Mouse (Mus musculus) hindbrain, embryonic 16.5 days (tissue): ENCODE data around the gene Acy3. TPM values are rescaled to one million over a fixed set of nuclear protein-coding genes. Genes with fewer than 3 reads are reported as not detected.

ENCODE experiments used
- ATAC-seq: fragments of 200-750 bp; cut with Nextera tagmentation; 2 replicates; pipeline ENCODE4 v1.8.0; 2017; ENCODE audit warnings: moderate TSS enrichment, moderate library complexity
- H3K27ac ChIP-seq: fragments of 300-500 bp; sonication (generic); 2 replicates; pipeline ENCODE4 v1.5.1; 2014; ENCODE audit warnings: low read depth, mild to moderate bottlenecking, control low read depth, low read length, moderate library complexity
- H3K27me3 ChIP-seq: fragments of 300-500 bp; sonication (generic); replicated peaks from 2 replicates; pipeline ENCODE4 v1.6.1; 2014; ENCODE audit warnings: low read length; ENCODE audit not compliant: control insufficient read depth, insufficient read depth
- H3K36me3 ChIP-seq: fragments of 300-500 bp; sonication (generic); 2 replicates; pipeline ENCODE4 v1.6.1; 2014; ENCODE audit warnings: mild to moderate bottlenecking, low read length, moderate library complexity, mixed read lengths; ENCODE audit not compliant: control insufficient read depth, insufficient read depth
- H3K4me1 ChIP-seq: fragments of 300-500 bp; sonication (generic); 2 replicates; pipeline ENCODE4 v1.6.1; 2014; ENCODE audit warnings: low read depth, low read length; ENCODE audit not compliant: control insufficient read depth, insufficient read depth
- H3K4me2 ChIP-seq: fragments of 300-500 bp; sonication (generic); 2 replicates; pipeline ENCODE4 v1.6.1; 2014; ENCODE audit warnings: mild to moderate bottlenecking, low read length, control low read depth, moderate library complexity
- H3K4me3 ChIP-seq: fragments of 300-500 bp; sonication (generic); 2 replicates; pipeline ENCODE4 v1.5.1; 2014; ENCODE audit warnings: mild to moderate bottlenecking, low read length, control low read depth, moderate library complexity
- H3K9ac ChIP-seq: fragments of 300-500 bp; sonication (generic); 2 replicates; pipeline ENCODE4 v1.6.1; 2014; ENCODE audit warnings: low read depth, mild to moderate bottlenecking, control low read depth, low read length, moderate library complexity
- H3K9me3 ChIP-seq: fragments of 300-500 bp; sonication (generic); 2 replicates; pipeline ENCODE4 v1.6.1; 2014; ENCODE audit warnings: mild to moderate bottlenecking, low read length, moderate library complexity; ENCODE audit not compliant: control insufficient read depth
- WGBS: fragments of 180-500 bp; shearing (Covaris S2); extraction: QIAGEN DNeasy Blood & Tissue Kit; methylation state at CpG from one replicate; pipeline ENCODE4 v1.1.7; 2014; 5-methylcytosine and 5-hydroxymethylcytosine counted together
- polyA plus RNA-seq: library from polyadenylated mRNA; unstranded; fragments of >200 nt; fragmentation: Nextera tagmentation; extraction: Ambion mirVana; gene quantifications from 2 replicates; pipeline ENCODE4 v1.2.1, GENCODE M21; 2015

The Acy3 gene
- polyA plus RNA-seq, 1 experiment from 2014 or later: 3.1 TPM

DNA sequence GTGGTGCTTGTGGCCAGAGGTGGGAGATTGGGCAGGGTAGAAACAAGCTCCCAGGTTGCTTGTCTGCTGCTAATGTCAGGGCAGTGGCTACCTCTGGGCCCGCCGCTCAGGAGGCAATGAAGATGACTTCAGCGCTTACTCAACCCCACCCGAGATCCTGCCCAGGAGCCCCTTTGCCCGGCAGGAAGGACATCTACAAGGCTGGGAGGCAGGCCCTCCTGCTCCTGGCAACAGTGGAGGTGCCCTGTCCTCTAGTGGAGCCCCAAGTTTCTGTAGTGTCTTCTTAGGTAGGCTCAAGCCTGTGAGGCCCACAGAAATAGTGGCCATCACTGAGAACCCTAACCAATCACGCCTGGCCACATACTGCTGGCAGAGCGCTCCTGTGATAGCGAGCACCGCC lies 18.7 kb downstream of the Acy3 start:
- H3K9me3 ChIP-seq: no peaks in the 10 kb centered on the region
- H3K27ac ChIP-seq: no peak overlapping the region
- 86% methylated on average over 9 of the region's 9 CpGs for WGBS
- peaks cover 9% of the 10 kb centered on the region for H3K4me1 ChIP-seq
- no peak for ATAC-seq
- no peak overlapping the region for H3K4me3 ChIP-seq
- H3K27me3 ChIP-seq: no peaks in the 10 kb centered on the region
- H3K4me2 ChIP-seq: no peak overlapping the region
- H3K36me3 ChIP-seq: peaks cover 15% of the 10 kb centered on the region
- no peak overlapping the region for H3K9ac ChIP-seq

DNA sequence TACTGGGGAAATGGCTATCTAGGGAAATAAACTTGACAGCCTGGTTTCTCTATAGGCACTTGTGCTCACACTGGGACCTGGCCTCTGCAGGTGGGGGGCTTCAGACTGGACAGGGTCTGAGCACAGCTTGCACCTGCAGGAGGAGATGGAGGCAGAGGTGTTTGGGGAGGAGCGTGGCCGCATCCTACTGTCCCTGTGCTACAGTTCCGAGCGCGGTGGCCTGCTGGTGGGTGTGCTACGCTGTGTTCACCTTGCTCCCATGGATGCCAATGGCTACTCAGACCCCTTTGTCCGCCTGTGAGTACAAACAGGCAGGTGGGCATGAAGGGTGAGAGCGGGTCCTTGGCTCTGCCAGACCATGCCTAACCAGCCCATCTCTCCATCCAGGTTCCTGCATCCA lies 19.6 kb downstream of the Acy3 start:
- no peak overlapping the region for H3K4me3 ChIP-seq
- no peaks in the 10 kb centered on the region for H3K27me3 ChIP-seq
- no peak overlapping the region for H3K27ac ChIP-seq
- H3K36me3 ChIP-seq: peaks cover 15% of the 10 kb centered on the region
- peaks cover 8% of the 10 kb centered on the region for H3K4me1 ChIP-seq
- no peaks in the 10 kb centered on the region for H3K9me3 ChIP-seq
- ATAC-seq: no peak
- 88% methylated on average over 8 of the region's 8 CpGs for WGBS
- H3K4me2 ChIP-seq: no peak overlapping the region
- no peak overlapping the region for H3K9ac ChIP-seq

DNA sequence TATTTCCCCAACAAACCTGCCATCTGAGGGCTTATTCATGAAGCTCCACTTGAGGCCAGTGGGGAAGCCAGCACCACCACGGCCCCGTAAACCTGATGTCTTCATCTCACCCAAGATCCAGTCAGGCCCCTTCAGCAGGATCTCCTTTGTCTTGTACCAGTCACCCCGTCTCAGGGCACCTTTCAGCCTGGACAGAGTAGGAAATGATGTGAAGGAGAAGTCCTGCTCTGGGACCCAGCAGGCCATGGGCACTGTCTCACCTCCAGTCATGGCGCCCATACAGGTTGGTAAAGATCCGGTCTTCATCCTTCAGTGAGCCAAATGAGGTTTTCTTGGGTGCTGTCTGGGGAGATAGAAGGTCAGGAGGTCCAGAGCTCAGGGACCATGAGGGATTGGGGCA lies 24.7 kb downstream of the Acy3 start:
- ATAC-seq: no peak
- Histone ChIP-seq H3K9ac (no peak overlapping the region), H3K9me3 (no peaks in the 10 kb centered on the region), H3K27me3 (no peaks in the 10 kb centered on the region), H3K4me1 (peaks cover 12% of the 10 kb centered on the region), H3K27ac (no peak overlapping the region), H3K36me3 (peaks cover 11% of the 10 kb centered on the region), H3K4me2 (no peak overlapping the region), H3K4me3 (no peak overlapping the region)
- 93% methylated on average over 5 of the region's 5 CpGs for WGBS

DNA sequence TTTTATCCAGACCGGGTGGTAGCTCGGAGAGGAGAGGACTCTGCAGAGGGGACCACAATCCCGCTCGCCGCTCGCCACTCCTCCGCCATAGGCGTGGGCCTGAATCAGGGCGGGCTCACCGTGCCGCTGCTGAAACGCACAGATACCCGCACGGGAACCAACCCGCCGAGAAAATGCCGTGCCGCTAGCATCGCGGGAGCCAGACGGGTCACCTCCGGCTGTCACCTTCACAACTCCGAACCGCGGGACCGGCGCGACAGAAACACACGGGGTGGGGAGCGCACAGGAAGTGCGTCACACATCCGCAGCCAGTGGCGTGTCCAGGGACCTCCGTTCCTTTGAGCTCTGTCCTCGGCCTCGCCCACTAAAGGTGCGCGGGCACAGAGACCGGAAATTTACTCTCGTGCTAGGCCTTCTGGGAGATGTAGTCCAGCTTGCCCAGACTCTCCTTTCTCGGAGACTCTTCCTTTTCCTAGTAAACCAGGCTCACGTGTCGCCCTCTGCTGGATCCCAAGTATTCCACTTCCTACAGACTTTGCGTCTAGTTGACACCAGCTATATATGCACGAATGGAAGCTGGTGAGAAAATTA lies 26.2 kb downstream of the Acy3 start, which contains the start of gene Ndufv1:
Ndufv1 (minus strand) TSS at position 375 of the 591 bp plus-strand sequence.
- H3K4me1 ChIP-seq: peaks cover 12% of the 10 kb centered on the region

DNA sequence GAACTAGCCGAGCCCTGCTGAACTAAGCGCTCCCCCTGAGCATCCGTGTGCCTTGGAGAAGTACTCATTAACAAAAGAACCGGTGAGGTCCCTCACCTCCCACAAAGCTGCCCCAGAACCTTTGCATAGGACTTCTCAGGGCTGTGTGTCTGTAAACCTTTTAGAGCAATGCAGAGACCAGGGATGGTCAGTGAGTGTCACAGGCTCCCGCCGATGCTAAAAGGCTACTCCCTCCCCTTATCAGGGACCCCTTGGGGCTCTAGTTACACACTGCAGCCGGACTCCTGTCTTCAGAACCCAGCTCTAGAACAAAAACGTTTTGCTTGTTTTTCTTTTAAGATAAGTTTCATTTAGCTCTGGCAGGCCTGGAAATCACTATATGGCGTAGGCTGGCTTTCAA lies 26.7 kb downstream of the Acy3 start:
- H3K27me3 ChIP-seq: no peaks in the 10 kb centered on the region
- H3K36me3 ChIP-seq: peaks cover 6% of the 10 kb centered on the region
- ATAC-seq: no peak
- peak overlapping the region; percentile 58 for H3K4me3 ChIP-seq
- H3K9me3 ChIP-seq: no peaks in the 10 kb centered on the region
- peaks cover 12% of the 10 kb centered on the region for H3K4me1 ChIP-seq
- H3K9ac ChIP-seq: peak overlapping the region; percentile 47
- 21% methylated on average over 9 of the region's 9 CpGs for WGBS
- H3K4me2 ChIP-seq: peak overlapping the region; percentile 59
- H3K27ac ChIP-seq: no peak overlapping the region

More for the DNA sequence above, 26.2 kb downstream of the Acy3 start, which contains the start of gene Ndufv1:
- peak within 1 kb of the TSS; percentile 58 for H3K4me3 ChIP-seq
- peak within 1 kb of the TSS; percentile 59 for H3K4me2 ChIP-seq
- under 1% methylated on average over 45 of the region's 45 CpGs for WGBS
- peak within 1 kb of the TSS; percentile 75 for H3K27ac ChIP-seq
- no peaks in the 10 kb centered on the region for H3K27me3 ChIP-seq
- peaks cover 9% of the 10 kb centered on the region for H3K36me3 ChIP-seq
- ATAC-seq: peak; percentile 99
- no peaks in the 10 kb centered on the region for H3K9me3 ChIP-seq
- peak within 1 kb of the TSS; percentile 74 for H3K9ac ChIP-seq

DNA sequence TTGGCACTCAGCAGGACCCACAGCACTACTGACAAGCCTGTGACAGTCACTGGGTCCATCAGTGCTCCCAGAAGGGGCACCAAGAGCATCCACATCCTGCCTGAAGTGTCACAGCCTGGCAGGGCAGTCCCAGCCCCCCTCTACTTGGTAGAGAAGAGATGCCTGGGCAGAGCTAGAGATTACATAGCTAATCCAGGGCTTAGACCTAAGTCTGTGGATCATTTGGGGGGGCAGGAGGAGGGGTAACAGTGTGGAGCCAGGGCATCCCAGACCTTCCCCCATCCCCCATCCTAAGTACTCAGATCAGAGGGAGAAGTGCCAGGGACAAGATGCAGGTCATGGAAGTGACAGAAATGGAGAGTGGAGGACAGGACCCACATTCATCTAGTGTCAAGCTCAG lies 28.4 kb downstream of the Acy3 start:
- no peak overlapping the region for H3K4me2 ChIP-seq
- H3K9me3 ChIP-seq: no peaks in the 10 kb centered on the region
- H3K4me3 ChIP-seq: no peak overlapping the region
- no peak overlapping the region for H3K27ac ChIP-seq
- H3K4me1 ChIP-seq: peaks cover 12% of the 10 kb centered on the region
- no peak for ATAC-seq
- H3K36me3 ChIP-seq: no peaks in the 10 kb centered on the region
- H3K27me3 ChIP-seq: no peaks in the 10 kb centered on the region
- H3K9ac ChIP-seq: no peak overlapping the region

DNA sequence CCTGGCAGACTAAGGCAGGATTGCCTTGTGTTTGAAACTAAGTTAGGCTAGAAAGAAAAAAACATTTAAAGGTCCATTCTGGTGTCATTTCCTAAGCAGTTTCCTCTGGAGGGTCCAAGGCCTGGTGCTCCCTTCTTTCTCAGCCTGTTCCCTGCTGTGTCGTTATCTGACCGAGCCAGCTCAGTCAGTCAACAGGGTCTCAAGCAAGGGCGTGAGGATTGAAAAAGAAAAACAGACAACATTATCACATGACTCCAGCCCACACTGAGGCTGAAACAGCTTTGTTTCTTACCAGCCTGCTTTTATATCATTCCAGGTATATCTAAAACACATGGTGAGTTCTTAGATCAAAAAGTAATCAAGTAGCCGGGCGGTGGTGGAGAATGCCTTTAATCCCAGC lies 29.3 kb downstream of the Acy3 start:
- no peak overlapping the region for H3K9ac ChIP-seq
- H3K4me1 ChIP-seq: peaks cover 12% of the 10 kb centered on the region
- H3K4me2 ChIP-seq: no peak overlapping the region
- 63% methylated on average over 5 of the region's 5 CpGs for WGBS
- H3K36me3 ChIP-seq: no peaks in the 10 kb centered on the region
- H3K27ac ChIP-seq: no peak overlapping the region
- H3K4me3 ChIP-seq: no peak overlapping the region
- no peaks in the 10 kb centered on the region for H3K27me3 ChIP-seq
- no peak for ATAC-seq
- H3K9me3 ChIP-seq: no peaks in the 10 kb centered on the region

DNA sequence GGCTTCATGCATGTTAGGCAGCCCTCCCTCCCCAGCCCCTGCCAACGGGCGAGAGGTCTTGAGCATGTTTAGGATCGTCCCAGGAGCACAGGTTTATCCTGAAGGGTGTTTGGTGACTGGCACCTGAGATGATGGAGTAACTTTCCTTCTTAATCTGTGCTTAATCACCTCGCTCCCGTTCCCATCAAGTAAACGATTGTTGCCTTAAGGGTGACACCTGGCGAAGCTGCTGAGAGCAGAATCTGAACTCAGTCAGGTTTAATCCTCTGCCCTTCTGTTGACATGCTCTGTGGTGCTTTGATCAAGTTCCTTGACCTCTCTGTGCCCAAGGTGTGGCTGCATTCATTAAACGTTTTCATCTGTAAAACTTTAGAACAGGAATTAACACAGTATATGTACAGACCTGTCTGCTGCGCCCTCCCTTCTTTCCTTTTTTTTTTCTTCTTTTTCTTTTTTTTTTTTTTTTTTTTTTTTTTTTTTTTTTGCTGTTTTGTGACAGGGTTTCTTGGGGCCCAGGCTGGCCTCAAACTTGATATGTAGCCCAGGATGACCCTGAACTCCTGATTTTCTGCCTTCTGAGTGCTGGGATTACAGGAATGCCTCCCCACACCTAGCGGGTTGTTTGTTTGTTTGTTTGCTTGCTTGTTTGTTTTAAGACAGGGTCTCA lies 31.7 kb downstream of the Acy3 start:
- Histone ChIP-seq H3K4me2 (no peak overlapping the region), H3K9me3 (no peaks in the 10 kb centered on the region), H3K27ac (no peak overlapping the region), H3K4me3 (no peak overlapping the region), H3K9ac (no peak overlapping the region), H3K4me1 (no peaks in the 10 kb centered on the region; the same call in 1 of the 2 replicates), H3K36me3 (no peaks in the 10 kb centered on the region), H3K27me3 (no peaks in the 10 kb centered on the region)
- ATAC-seq: no peak
- WGBS: 74% methylated on average over 10 of the region's 10 CpGs

DNA sequence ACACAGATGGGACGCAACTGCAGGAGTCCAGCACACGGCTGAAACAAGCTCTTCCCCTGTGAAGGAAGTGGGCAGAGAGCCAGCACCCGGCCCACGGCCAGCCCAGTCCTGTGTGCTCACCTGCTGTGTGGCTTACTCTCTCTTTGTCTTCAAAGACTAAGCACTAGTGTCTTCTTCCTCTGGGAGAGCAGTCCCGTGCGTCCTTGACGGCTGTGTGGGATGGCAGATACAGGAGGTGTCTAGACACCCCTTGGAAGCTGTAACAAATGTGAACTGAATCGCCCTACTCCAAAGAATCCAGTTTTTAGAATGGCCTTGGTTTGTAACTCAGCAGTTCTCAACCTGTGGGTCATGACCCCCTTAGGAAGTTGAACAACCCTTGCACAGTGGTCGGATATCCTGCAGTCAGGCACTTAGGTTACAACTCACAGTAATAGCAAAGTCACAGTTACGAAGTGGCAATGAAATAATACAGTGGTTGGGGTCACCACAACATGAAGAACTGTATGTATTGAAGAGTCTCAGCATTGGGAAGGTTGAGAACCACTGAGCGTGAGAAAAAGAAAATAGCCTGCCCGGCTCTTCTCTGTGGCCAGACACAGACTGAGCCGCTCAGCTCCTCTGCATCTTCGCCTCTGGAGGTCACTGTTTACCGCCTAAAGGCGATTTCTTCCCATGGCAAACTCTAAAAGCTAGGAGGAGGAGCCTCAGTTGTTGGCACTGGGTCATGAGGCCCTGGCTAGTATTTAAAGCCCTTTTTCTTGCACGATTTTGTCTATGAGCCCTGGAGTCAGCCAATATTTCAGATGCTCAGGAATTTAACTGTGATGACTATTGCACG lies 32.6 kb downstream of the Acy3 start:
- Histone ChIP-seq H3K9ac (no peak overlapping the region; the same call in 1 of the 2 replicates), H3K4me2 (no peak overlapping the region), H3K36me3 (no peaks in the 10 kb centered on the region), H3K27ac (no peak overlapping the region), H3K27me3 (no peaks in the 10 kb centered on the region), H3K9me3 (no peaks in the 10 kb centered on the region), H3K4me3 (no peak overlapping the region), H3K4me1 (no peaks in the 10 kb centered on the region)
- 23% methylated on average over 18 of the region's 18 CpGs for whole genome bisulfite sequencing
- ATAC-seq: peak; percentile 92
